Mouse (Mus musculus) T-helper 2 cell (primary cell): Measurements from ENCODE around the gene Otop2.

Experiments used
- in situ Hi-C: fragments of 300-600 bp; cut with MboI, MseI; formaldehyde crosslinking; loops from one replicate; pipeline ENCODE4 v1.15.1; 2025; ENCODE audit warnings: high pct_unique_total_duplicates

Gene Otop2

DNA sequence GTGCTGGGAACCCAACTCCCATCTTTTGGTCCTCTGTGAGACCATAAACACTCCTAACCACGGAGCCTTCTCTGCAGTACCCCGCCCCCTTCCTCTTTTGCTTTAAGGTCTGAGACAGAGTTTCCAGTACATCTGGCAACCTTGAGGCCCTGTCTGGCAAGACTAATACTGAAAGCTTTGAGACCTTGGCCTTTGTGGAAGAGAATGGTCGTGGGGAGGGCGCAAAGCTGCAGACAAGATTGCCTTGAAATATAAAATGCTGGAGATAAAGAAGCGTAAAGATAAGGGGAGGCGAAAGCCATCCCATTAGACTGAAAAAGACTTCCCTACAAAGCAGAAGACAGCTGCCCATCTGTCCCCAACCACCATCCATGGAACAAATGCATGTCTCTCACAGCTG, 31.5 kb upstream of the Otop2 start:
- in situ Hi-C loops, result loop anchor here (10.0 kb wide), 1 partner anchor 111 kb away; the partner anchor contains the start of gene Slc9a3r1

DNA sequence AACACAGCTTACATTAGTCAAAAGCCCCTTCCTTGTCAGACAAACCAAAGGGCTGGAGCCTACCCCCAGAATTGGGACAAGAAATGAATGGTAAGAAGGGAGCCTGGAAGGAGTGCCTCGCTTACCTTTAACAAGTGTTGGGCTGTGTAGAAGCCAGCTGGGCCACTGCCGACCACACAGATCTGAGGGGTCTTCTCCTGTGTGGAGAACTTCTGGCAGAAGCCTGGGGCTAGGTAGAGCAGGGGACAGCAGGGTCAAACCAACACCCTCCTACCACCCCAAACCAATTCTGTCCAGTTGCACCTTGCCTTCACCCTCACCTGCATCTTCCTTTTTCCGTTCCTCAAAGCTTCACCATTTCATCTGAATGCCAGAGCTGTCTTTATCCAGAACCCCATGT, 31.0 kb upstream of the Otop2 start:
- in situ Hi-C loops, result loop anchor here (10.0 kb wide), 1 partner anchor 111 kb away; the partner anchor contains the start of gene Slc9a3r1

DNA sequence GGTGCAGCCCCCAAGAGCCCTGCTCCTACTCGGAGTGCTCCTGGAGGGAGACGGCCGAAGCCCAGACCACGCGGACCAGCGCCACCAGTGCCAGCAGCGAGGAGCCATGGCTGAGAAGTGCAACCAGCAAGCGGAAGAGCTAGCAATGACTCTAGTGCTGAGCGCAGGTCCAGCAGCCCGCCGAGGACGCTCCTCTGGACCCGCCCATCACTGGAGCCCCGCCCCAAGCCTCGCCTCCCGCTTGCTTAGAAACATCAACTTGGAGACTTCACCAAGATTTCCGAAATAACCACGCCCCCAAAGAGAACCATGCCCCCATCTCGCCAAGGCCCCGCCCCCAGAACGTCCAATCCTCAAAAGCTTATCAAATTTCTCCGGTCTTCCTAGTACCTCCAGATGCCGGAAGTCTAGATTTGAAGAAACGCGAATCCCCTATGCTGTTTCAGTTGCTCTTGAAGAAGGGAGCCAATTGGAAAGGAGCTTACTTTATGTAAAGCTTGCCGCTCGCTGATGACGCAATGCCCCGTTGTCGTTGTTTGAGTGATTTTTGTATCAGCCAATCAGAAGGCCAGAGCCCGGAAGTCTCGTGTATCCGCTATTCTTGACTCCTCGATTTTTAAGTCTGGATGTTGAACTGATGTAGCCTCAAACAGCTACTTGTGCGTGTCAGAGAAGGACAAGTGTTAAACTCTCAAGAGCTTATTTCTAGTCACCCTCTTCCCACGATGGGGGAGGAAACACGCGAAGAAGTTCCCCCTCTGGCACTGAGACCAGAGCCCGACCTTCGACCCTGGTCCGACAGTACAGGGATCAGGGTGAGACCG, 30.0 kb upstream of the Otop2 start, which contains the start of gene Fdxr:
Gene Fdxr, minus strand, starts transcription at position 271 of the 824 bp plus-strand sequence.
- in situ Hi-C loops, result loop anchor here (10.0 kb wide), 1 partner anchor 112 kb away; the partner anchor contains the start of gene Slc9a3r1

DNA sequence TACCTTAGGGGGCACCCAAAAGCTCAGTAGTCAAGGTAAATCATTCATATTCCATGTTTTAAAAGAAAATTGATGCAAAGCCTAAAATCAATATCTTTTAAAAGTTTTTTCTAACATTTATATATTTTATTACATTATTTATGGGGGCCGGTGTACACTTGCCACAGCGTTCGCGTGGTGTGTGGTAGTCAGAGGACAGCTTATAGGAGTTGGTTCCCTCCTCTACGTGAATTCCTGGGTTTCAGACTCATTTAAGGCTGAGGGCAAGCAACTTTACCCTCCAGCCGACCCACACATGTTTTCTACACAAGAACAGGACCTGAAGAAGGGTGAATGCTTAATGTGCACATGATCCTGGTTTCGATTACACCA, 29.4 kb upstream of the Otop2 start:
- in situ Hi-C loops, result loop anchor here (10.0 kb wide), 1 partner anchor 113 kb away; the partner anchor contains the start of gene Slc9a3r1

DNA sequence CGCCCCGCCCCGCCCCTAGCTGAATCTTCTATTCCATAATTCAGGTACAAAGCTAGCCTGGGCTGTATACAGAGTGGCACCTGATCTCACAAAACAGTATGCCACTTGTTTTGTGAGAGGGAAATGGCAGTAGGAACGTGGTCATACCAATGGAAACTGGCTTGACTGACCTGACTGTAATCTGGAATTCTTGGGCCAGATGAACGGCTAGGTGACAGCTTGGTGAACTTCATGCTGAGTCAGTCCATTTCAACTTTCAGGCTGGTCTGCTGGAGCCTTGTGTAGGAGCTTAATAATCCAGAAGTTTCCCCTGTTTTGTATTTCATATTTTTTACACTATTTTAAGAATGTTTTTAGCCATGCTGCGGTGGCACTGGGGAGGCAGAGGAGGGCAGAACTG, 28.8 kb upstream of the Otop2 start:
- in situ Hi-C loops, result loop anchor here (10.0 kb wide), 1 partner anchor 113 kb away; the partner anchor contains the start of gene Slc9a3r1

DNA sequence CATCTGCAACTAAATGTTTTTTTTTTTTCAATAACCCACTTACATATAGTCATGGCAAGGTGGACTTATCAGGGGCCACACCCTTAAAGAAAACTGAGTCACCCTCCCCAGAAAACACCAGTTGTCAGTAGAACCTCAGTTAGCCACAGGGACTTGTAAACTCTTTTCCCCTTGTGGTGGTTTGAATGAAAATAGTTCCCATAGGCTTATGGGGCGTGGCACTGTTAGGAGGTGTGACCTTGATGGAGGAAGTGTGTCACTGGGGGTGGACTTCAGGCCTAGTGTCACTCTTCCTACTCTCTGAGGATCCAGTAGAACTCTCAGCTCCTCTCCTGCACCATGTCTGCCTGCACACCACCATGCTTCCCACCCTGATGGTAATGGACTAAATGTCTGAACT, 27.2 kb upstream of the Otop2 start:
- in situ Hi-C loops, result loop anchor here (10.0 kb wide), 1 partner anchor 115 kb away; the partner anchor contains the start of gene Slc9a3r1

DNA sequence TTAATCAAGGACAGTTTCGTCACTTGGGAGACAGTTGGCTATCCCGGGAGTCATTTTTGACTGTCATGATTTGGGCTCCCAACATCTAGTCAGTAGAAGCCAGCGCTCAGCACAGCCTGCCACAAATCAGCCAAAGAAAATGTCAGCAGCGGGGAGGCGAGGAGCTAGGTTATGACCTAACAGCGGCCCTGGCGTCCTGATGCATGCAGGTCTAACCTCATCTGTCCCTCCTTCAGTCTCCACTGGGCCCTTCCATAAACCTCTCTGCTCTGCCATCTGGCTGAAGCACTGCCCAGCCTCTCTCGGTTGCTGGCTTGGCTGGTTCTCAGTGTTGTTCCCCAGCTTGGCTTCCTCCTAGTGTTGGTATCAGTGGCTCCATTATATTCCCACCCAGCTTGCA, 24.7 kb upstream of the Otop2 start:
- in situ Hi-C loops, result no loop called here

DNA sequence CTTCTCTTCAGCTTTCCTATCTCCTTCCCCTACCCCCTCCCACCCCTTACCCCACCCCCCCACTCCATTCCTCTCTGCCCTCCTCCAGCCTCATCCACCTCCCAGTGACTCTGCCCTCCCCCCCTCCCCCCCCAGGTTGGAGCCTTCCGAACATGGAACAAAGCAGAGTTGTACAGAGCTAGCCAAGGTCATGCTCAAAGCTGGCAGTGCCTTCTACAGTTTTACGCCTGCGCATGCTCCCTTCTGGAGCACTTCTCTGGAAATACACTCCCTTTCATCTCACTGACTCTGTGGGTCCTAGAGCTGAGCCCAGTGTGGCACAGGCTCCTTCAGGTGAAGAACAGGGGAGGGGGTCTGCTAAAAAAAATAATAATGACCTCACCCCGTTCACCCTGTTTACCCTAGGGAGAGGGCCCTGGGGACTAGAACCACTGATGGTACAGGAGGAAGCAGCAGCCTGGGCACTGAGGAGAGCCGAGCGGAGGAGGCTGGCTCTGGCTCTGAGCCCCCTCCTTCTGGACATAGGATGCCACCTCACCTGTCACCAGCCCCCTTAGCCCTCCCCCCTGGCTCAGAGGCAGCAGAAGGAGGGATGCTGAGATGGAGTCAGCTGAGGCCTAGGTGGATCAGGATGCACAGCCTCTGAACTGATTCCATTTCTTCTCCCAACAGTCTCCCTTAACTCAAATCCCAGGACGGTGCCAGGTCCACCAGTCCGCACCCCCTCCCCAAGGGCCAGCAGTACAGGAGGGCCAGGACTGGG, 24.1 kb upstream of the Otop2 start:
- in situ Hi-C loops, result no loop called here

DNA sequence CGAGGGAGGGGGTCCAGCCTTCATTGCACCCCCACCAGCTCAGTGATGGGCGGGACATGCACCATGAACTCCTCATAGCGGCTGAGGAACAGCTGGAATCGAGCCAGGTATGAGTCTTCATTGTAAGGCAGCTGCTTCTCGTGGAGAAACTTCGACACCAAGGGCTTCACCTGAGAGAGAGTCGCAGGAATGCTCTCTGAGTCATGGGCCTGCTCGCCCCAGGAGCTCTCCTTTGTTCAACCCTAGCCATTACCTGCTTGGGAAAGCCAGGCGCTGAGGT, 23.5 kb upstream of the Otop2 start:
- in situ Hi-C loops, result no loop called here

DNA sequence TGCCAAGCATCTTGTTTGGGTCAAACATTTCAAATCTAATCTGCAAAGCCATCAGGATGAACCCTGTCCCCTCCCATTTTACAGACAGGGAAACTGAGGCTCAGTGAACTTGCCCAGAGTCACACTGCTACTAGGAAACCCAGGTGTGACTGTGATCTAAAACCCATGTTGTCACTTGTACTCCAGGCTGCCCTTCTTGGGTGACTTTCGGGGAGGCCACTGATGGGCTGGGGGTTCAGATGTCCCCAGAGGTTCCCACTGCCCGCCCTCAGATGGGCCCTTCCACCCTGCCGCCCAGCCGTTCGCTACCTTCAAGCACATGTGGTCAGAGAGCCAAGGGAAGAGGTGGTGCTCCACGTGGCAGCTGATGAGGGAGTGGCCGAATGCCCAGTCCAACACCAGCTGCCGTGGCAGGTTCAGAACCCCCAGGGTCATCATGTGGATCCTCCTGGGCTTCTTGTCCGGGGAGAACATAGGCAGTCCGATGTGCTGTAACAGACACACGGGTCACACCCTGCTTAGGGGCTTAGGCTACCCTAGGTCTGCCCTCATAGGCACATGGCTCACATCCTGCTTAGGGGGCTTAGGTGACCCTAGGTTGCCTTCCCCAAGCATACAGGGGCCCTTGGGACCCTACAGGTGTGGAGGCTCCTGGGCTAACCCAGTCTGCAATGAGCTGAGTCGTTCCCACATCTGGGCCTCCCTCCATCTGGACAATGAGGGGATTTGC, 22.9 kb upstream of the Otop2 start:
- in situ Hi-C loops, result no loop called here

DNA sequence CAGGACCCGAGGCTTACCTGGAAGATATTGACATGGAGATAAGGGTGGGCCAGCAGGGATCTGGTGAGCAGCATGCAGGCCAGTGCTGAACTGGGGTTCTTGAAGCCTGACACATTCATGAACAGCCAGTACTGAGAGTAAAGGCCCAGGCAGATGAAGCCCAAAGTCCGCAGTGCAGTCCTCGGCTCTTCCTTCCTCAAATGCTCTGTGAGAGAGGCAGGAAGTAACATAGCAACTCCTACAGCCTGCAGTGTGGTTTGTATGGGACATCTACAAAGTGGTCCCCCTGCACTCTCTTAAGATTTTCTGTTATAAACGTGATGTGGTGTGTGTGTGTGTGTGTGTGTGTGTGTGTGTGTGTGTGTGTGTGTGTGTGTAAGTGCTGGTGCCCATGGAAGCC, 21.7 kb upstream of the Otop2 start:
- in situ Hi-C loops, result no loop called here

DNA sequence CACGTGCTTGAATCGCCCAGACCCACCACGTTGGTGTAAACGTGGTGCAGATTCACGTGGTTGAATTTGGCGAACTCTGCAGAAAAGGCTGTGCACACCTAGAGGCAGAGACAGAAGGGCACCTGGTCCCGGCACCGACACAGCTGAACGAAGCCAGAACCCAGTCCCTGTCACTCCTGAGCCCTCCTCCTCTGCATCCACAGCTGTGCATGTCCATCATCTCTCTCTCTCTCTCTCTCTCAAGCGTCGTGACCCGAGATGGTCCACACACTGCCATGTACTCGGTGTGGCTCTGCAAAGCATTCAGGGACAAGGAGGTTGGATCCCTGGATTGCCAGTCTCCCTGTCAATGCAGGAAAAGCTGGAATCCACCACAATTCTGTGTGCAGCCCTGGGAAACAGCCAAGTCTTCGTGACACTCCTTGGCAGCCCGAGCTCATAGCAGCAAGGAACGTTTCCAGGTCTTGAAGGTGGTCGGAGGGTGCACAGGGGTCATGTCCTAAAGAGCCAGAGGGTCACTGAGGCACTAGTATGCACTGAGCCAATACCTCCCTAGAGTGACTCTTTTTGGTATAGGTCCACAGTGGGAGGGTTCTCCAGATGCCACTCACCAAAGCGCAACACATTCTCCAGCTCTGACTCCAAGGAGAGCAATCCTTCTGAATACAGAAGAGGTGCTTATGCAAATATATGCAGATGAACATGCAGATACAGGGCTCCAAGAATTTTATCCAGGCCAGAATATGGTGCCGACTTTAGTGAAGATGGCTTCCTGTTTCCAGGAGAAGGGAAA, 20.6 kb upstream of the Otop2 start:
- in situ Hi-C loops, result no loop called here

DNA sequence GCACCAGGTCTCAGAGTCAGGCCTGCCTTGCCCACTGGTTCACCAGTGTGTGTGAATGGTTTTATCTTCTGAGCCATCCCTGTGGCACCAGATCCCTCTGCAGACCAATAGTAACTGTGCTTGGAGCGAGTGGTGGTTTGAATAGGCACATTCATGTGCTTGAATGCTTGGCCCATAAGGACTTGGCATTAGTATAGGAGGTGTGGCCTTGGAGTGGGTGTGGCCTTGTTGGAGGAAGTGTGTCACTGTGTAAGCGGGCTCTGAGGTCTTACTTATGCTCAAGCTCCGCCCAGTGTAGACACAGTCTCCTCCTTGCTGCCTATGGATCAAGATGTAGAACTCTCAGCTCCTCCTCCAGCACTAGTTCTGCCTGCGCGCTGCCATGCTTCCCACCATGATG, 19.6 kb upstream of the Otop2 start:
- in situ Hi-C loops, result no loop called here

DNA sequence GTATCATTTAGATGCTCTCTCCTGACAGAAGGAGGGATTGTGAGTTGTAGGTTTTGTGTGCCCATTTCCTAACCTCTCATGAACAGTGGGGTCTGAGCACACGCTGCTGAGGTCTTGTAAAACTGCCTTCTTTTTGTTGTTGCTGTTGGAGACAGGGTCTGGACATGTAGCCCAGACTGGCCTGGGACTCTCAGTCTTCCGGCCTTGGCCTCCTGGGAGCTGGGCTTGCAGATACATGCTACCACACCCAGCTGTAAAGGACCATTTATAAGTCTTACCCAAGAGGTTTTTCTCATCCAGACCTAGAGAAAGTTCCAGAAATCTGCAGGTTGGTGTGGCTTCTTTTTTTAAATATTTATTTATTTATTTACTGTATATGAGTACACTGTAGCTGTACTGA, 18.7 kb upstream of the Otop2 start:
- in situ Hi-C loops, result no loop called here

DNA sequence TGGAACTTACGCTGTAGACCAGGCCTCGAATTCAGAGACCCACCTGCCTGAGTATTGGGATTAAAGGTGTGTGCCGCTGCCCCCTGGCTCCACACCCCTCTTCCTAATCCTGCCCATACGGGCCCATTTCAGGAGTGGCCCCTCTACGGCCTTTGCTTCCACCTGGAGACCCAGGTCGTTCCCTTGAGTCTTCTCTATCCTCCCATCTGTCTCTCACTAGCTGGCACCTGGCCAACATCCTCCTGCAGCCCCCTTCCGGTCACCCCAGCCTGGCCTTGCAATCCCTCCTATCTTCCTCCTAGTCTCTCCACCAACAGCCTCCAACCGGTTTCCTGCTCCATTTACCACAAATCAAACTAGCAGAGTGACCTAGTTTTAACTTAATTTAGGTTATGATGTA, 17.1 kb upstream of the Otop2 start:
- in situ Hi-C loops, result no loop called here

DNA sequence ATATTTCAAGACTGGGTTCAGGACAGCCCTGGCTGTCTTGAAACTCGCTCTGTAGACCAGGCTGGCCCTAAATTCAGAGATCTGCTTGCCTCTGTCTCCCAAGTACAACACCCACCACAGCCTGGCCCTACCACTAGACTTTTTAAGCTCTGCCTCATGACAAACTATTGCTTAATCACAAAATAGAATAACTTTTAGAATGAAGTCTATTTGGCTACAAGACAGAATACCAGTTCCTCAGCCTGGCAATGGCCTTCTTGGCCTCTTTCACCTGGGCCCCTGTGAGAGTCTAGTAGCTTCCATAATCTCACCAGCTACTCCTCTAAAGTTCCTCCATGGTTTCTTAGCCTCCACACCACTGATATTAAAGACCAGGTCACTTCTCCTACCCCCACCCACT, 16.6 kb upstream of the Otop2 start:
- in situ Hi-C loops, result no loop called here

DNA sequence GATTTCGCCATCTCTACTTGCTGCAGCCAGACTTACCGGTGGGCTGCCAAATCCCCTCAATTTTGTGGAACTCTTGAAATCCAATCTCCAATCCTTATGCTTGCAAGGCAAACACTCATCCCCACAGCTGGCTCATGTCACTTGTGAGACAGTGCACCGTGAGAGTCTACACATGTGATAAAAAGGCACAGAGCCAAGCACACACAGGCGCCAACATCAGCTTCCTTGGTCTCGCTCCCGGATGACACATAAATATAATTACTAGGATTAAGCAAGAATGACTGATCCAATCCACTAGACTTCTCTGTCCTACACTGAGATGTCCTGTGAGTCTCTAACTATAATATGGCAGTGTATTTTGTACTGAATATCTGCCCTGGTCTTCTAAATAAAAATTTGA, 16.0 kb upstream of the Otop2 start:
- in situ Hi-C loops, result no loop called here

DNA sequence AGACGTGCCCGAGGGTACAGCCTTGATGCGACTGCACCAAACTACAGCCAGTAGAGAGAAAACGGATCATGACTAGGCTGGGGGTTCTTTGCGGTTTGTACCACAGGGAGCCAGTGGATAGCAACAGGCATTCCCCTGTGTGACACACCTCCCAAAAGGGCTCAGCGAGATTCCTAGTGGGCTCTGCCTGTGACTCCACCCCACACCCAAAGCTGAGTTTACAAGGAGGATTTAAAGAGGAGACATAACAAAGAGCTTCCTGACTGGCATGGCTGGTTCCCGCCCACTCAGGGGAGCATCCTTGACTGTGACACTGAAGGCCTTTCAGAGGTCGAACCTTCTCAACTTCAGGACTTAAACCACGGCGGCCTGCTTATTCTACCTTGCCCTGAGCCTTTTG, 15.5 kb upstream of the Otop2 start:
- in situ Hi-C loops, result no loop called here

DNA sequence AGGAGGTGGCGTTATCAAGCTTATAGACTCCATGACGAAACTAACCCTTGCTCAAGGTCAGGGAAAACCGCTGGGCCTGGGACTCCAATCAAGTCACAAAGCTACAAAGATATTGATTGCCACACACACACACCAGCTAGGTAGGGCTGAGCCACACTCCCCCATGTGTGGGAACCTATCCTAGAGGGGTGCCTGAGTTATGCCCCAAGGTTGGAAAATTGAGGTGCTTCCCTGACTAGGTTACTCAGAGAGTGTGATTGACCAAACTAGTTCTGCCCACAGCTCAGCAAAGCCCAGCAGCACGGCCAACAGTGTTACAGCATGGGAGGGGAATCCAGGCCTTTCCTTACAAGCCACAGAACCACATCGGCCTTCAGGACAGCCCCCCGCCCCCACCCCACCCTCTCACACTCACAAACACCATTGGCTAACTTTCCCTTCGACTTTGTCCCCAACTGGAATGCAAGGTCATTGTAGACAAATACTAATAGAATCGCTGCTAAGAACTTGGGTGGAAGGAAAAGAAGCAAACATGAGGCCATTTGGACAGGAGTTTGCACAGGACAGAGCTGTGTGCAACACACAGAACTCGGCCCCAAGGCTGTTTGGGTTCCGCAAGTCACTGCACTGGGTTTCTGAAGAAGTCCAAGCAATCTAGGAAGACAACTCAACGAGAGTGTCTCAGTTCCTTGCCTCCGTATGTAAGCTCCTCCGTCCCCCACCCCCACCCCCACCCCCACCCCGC, 14.2 kb upstream of the Otop2 start:
- in situ Hi-C loops, result no loop called here

DNA sequence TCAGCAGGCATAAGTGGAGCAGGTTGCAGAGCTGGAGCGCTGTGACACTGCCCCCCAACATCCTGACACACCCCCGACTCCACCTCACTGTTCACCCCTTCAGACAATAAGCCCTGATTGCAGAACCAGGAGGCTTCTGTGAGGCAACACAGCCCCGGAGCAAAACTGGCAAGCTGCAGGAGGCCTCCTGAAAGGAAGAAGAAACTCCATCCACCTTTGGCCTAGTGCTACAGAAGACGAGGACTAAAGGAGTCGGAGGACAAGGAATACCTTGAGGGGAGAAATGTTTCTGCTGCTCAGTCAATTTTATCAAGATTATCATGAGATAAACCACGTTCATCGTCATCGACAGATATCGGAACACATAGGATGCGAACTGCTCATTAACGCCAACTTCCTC, 11.0 kb upstream of the Otop2 start:
- in situ Hi-C loops, result no loop called here
